Mouse (Mus musculus) thymus, adult 2 months (tissue): ENCODE results near the gene Aff3. TPM values are rescaled to one million over a fixed set of nuclear protein-coding genes. Genes with fewer than 3 reads are reported as not detected.

Source experiments
- DNase-seq: peaks from one replicate; pipeline ENCODE4 v3.0.0; 2021
- H3K27ac ChIP-seq: fragments of 200-500 bp; 2 replicates; pipeline ENCODE4 v1.5.1; 2012; ENCODE audit warnings: low read length, control low read depth; ENCODE audit not compliant: control insufficient read depth, insufficient read depth
- H3K27me3 ChIP-seq: fragments of 200-500 bp; 2 replicates; pipeline ENCODE4 v1.6.1; 2012; ENCODE audit warnings: mild to moderate bottlenecking, low read length, moderate library complexity, mixed read lengths; ENCODE audit not compliant: control insufficient read depth, insufficient read depth
- H3K36me3 ChIP-seq: fragments of 200-500 bp; 2 replicates; pipeline ENCODE4 v1.6.1; 2012; ENCODE audit warnings: mild to moderate bottlenecking, low read length, moderate library complexity; ENCODE audit not compliant: control insufficient read depth, insufficient read depth
- H3K4me1 ChIP-seq: fragments of 200-500 bp; replicated peaks from 2 replicates; pipeline ENCODE4 v1.6.1; 2012; ENCODE audit warnings: low read length; ENCODE audit not compliant: control insufficient read depth, insufficient read depth
- H3K4me3 ChIP-seq: fragments of 200-500 bp; 2 replicates; pipeline ENCODE4 v1.5.1; 2012; ENCODE audit warnings: mild to moderate bottlenecking, low read length, control low read depth, moderate library complexity; ENCODE audit not compliant: control insufficient read depth, insufficient read depth
- CTCF ChIP-seq: fragments of 200-500 bp; IDR thresholded peaks from 2 replicates; pipeline ENCODE4 v1.5.1; 2012; ENCODE audit warnings: mild to moderate bottlenecking, control low read depth, low read length, moderate library complexity, borderline replicate concordance; ENCODE audit not compliant: control insufficient read depth, poor library complexity, insufficient read depth; ENCODE audit errors: extremely low read depth
- POLR2A ChIP-seq: fragments of 200-500 bp; IDR thresholded peaks from 2 replicates; pipeline ENCODE4 v1.6.1; 2012; ENCODE audit warnings: mild to moderate bottlenecking, low read length, control low read depth, moderate library complexity; ENCODE audit not compliant: control insufficient read depth, poor library complexity, insufficient read depth; ENCODE audit errors: extremely low read depth
- WGBS: fragments of 180-500 bp; shearing (Covaris S2); methylation state at CpG from one replicate; pipeline ENCODE4 v1.1.7; 2018; 5-methylcytosine and 5-hydroxymethylcytosine counted together
- polyA plus RNA-seq: library from polyadenylated mRNA; depleted of rRNA; stranded (reverse); fragments of >200 nt; gene quantifications from 2 replicates; pipeline ENCODE4 v1.2.3, GENCODE M21; 2012

Gene Aff3
- polyA plus RNA-seq, 1 experiment: 39.6 TPM

DNA sequence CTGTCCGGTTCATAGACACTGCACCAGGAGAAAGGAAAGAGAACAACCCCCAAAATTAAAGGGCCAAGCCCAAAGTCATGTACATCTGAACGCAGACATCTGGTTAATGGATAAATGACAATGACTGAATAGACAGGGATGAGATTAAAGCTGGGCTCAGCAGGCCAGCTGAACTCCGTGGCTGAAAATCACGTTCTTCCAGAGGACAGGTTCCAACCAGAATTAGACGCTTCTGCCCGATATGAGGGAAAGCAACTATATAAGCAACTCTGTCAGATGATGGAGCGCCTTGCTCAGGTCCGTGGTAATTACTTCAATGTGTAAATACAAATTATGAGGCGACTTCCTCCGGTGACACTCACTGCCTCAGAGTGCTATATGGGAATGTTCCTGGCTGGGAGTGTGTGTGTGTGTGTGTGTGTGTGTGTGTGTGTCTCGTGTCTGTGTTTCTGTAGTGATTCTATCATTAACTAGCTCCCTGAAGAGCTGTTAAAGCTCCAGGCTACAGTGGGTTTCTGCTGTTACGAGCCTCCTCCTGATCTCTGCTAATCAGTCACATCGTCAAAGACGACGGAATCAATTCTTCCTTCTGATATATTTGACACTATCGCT, 127.7 kb downstream of the Aff3 start:
- H3K4me3 ChIP-seq: no peak overlapping the region
- no peak for DNase-seq
- WGBS: 95% methylated on average over 16 of the region's 16 CpGs
- no peak overlapping the region for H3K27ac ChIP-seq
- no peaks in the 10 kb centered on the region for H3K4me1 ChIP-seq
- peaks cover 15% of the 10 kb centered on the region; the same call in 1 of the 2 replicates for H3K36me3 ChIP-seq
- no peaks in the 10 kb centered on the region for H3K27me3 ChIP-seq
- no peak for TF ChIP-seq POLR2A

DNA sequence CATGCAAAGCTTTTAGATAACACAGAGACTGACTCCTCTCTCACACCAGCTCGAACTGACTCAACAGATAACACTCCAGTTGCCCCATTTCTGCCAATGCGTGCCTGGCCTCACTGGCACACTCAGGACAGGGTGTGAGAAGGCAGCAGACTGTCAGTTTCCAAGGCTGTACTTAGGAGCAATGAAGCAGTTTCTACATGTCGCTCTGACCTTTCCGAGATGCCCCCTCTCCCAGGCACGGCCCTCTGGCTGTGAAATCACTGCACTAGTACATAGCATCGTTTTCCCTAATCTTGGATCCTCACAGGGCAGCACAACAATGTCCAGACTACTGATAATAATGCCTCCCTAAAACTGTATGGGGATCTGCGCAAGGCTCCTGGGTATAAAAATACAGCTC, 132.2 kb downstream of the Aff3 start:
- Histone ChIP-seq H3K36me3 (peaks cover 18% of the 10 kb centered on the region; the same call in 1 of the 2 replicates), H3K27ac (no peak overlapping the region), H3K4me1 (no peaks in the 10 kb centered on the region), H3K4me3 (no peak overlapping the region), H3K27me3 (no peaks in the 10 kb centered on the region)
- TF ChIP-seq CTCF: no peak
- no peak for TF ChIP-seq POLR2A
- WGBS: 98% methylated on average over 7 of the region's 7 CpGs
- no peak for DNase-seq

GRCm38 (mm10) chr1:38528607-38529006, 136.1 kb downstream of the Aff3 start:
- H3K27ac ChIP-seq: no peak overlapping the region
- H3K4me1 ChIP-seq: no peaks in the 10 kb centered on the region
- WGBS: 97% methylated on average over 5 of the region's 5 CpGs
- no peak for DNase-seq
- TF ChIP-seq POLR2A: no peak
- no peak for TF ChIP-seq CTCF
- H3K27me3 ChIP-seq: no peaks in the 10 kb centered on the region
- H3K36me3 ChIP-seq: peaks cover 10% of the 10 kb centered on the region
- no peak overlapping the region for H3K4me3 ChIP-seq

- Histone ChIP-seq H3K27me3 (no peaks in the 10 kb centered on the region), H3K36me3 (peaks cover 11% of the 10 kb centered on the region), H3K27ac (no peak overlapping the region), H3K4me3 (no peak overlapping the region), H3K4me1 (no peaks in the 10 kb centered on the region)
- TF ChIP-seq POLR2A (no peak), CTCF (no peak)
- 93% methylated on average over 5 of the region's 5 CpGs for WGBS
- no peak for DNase-seq
Measured at GRCm38 (mm10) chr1:38526568-38526967, 138.2 kb downstream of the Aff3 start.

- no peak overlapping the region for H3K27ac ChIP-seq
- no peaks in the 10 kb centered on the region for H3K4me1 ChIP-seq
- H3K27me3 ChIP-seq: no peaks in the 10 kb centered on the region
- H3K4me3 ChIP-seq: no peak overlapping the region
- H3K36me3 ChIP-seq: peaks cover 9% of the 10 kb centered on the region
- no peak for TF ChIP-seq POLR2A
- no peak for TF ChIP-seq CTCF
- DNase-seq: no peak
- 98% methylated on average over 11 of the region's 11 CpGs for WGBS
Measured at GRCm38 (mm10) chr1:38521651-38522050, 143.1 kb downstream of the Aff3 start.

GRCm38 (mm10) chr1:38516225-38516624, 148.5 kb downstream of the Aff3 start:
- DNase-seq: no peak

DNA sequence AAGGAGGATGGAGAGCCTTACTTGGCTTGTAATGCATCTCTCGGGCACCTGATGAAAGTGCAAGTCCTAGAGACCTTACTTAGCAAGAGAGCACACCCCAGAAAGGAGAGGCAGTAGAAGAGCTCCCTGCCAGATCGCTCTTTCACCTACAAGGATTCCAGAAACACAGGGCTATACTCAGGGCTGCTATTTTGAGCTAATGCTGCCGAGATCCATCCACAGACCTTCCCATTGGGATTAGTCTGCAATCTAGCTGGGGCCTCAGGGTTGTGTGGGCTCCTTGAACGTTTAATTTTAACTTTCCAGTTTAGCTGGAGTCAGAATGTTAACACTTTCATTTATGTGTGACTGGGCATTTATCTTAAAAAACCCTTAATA, 150.1 kb downstream of the Aff3 start:
- Histone ChIP-seq H3K27ac (no peak overlapping the region), H3K4me3 (no peak overlapping the region), H3K27me3 (no peaks in the 10 kb centered on the region), H3K4me1 (no peaks in the 10 kb centered on the region), H3K36me3 (0 out of 2 replicates have a peak, but pooled peaks cover 6% of the 10 kb centered on the region)
- no peak for DNase-seq
- 93% methylated on average over 4 of the region's 4 CpGs for WGBS
- TF ChIP-seq CTCF (no peak), POLR2A (no peak)

More at GRCm38 (mm10) chr1:38516225-38516624, 148.5 kb downstream of the Aff3 start:
- H3K4me1 ChIP-seq: no peaks in the 10 kb centered on the region
- WGBS: 75% methylated on average over 1 of the region's 1 CpGs
- no peaks in the 10 kb centered on the region for H3K27me3 ChIP-seq
- H3K4me3 ChIP-seq: no peak overlapping the region
- TF ChIP-seq POLR2A (no peak), CTCF (no peak)
- H3K27ac ChIP-seq: no peak overlapping the region
- peaks cover 4% of the 10 kb centered on the region; the same call in 1 of the 2 replicates for H3K36me3 ChIP-seq
